Mouse (Mus musculus) CH12.LX (cell line): ENCODE results near the gene Tbccd1. TPM values are rescaled to one million over a fixed set of nuclear protein-coding genes. Genes with fewer than 3 reads are reported as not detected.
A peak's percentile ranks its signal among the peaks of the same experiment; 100 is the strongest.

Experiments used
- DNase-seq: peaks from one replicate; pipeline ENCODE4 v3.0.0-alpha.2; 2013; ENCODE audit errors: extremely low read depth
- H3K27ac ChIP-seq: 2 replicates; pipeline ENCODE4 v1.5.1; 2012; ENCODE audit warnings: low read depth, mild to moderate bottlenecking, control low read depth, moderate library complexity; ENCODE audit not compliant: insufficient read depth
- H3K27me3 ChIP-seq: replicated peaks from 2 replicates; pipeline ENCODE3; 2012; ENCODE audit warnings: inconsistent platforms
- H3K36me3 ChIP-seq, 2 experiments: replicated peaks in 1 of 2; 2 replicates each; pipeline versions ENCODE3 to v1.6.1; 2012; ENCODE audit warnings: inconsistent platforms in 1 of 2, low read length in 1 of 2, mild to moderate bottlenecking in 1 of 2, mixed read lengths in 1 of 2, moderate library complexity in 1 of 2; ENCODE audit not compliant: control insufficient read depth in 1 of 2, insufficient read depth in 1 of 2
- H3K4me1 ChIP-seq, 2 experiments: 2 replicates each; pipeline ENCODE4 v1.6.1; 2012; ENCODE audit warnings: inconsistent platforms in 1 of 2, moderate library complexity in 1 of 2; ENCODE audit not compliant: insufficient read depth in 2 of 2, control insufficient read depth in 1 of 2
- H3K4me2 ChIP-seq: 2 replicates; pipeline ENCODE4 v1.6.1; 2012; ENCODE audit warnings: low read depth, mild to moderate bottlenecking, control low read depth; ENCODE audit not compliant: poor library complexity, insufficient read depth, severe bottlenecking
- H3K4me3 ChIP-seq, 3 experiments: fragments of 150-350 bp in 1 of 3; sonication (generic) in 1 of 3; replicated peaks in 1 of 3; 2 replicates each; pipeline versions ENCODE3 to v1.5.1; 2011 to 2012; ENCODE audit warnings: low read depth in 2 of 3, low read length in 2 of 3, mild to moderate bottlenecking in 2 of 3, moderate library complexity in 2 of 3, control low read depth in 1 of 3, improper control_type of control experiment in 1 of 3, inconsistent platforms in 1 of 3, mixed read lengths in 1 of 3; ENCODE audit not compliant: poor library complexity in 1 of 3
- H3K79me2 ChIP-seq: replicated peaks from 2 replicates; pipeline ENCODE4 v1.6.1; 2012; ENCODE audit warnings: mild to moderate bottlenecking, moderate library complexity; ENCODE audit not compliant: control insufficient read depth, poor library complexity, insufficient read depth, severe bottlenecking; ENCODE audit errors: extremely low read depth
- H3K9ac ChIP-seq: 2 replicates; pipeline ENCODE4 v1.6.1; 2012; ENCODE audit warnings: low read depth, mild to moderate bottlenecking, control low read depth, moderate library complexity; ENCODE audit not compliant: insufficient read depth
- H3K9me3 ChIP-seq: replicated peaks from 2 replicates; pipeline ENCODE3; 2012; ENCODE audit warnings: low read length, inconsistent platforms, mixed read lengths
- BHLHE40 ChIP-seq: IDR thresholded peaks from 2 replicates; pipeline ENCODE4 v1.6.1; 2011; ENCODE audit warnings: mild to moderate bottlenecking, low read depth, low read length, improper control_type of control experiment
- CHD1 ChIP-seq: IDR thresholded peaks from 2 replicates; pipeline ENCODE4 v1.6.1; 2012; ENCODE audit warnings: low read depth, low read length, improper control_type of control experiment, inconsistent platforms
- CTCF ChIP-seq, 2 experiments: IDR thresholded peaks in 1 of 2; conservative IDR thresholded peaks in 1 of 2; 2 replicates each; pipeline ENCODE4 v1.5.1; 2011 to 2012; ENCODE audit warnings: low read depth in 2 of 2, low read length in 2 of 2, improper control_type of control experiment in 1 of 2, inconsistent platforms in 1 of 2, mild to moderate bottlenecking in 1 of 2, moderate library complexity in 1 of 2
- ELF1 ChIP-seq: IDR thresholded peaks from 2 replicates; pipeline ENCODE4 v1.6.1; 2014; ENCODE audit warnings: low read depth, mild to moderate bottlenecking, inconsistent platforms, low read length, improper control_type of control experiment
- EP300 ChIP-seq: IDR thresholded peaks from 2 replicates; pipeline ENCODE4 v1.6.1; 2011; ENCODE audit warnings: low read length, improper control_type of control experiment
- GABPA ChIP-seq: IDR thresholded peaks from 2 replicates; pipeline ENCODE4 v1.6.1; 2012; ENCODE audit warnings: low read depth, low read length, improper control_type of control experiment, inconsistent platforms; ENCODE audit not compliant: insufficient replicate concordance
- HCFC1 ChIP-seq: IDR thresholded peaks from 2 replicates; pipeline ENCODE4 v1.6.1; 2012; ENCODE audit warnings: low read depth, mild to moderate bottlenecking, inconsistent platforms, low read length, improper control_type of control experiment
- JUN ChIP-seq: IDR thresholded peaks from 2 replicates; pipeline ENCODE4 v1.6.1; 2011; ENCODE audit warnings: low read depth, mild to moderate bottlenecking, low read length, improper control_type of control experiment, moderate library complexity; ENCODE audit not compliant: insufficient read depth
- JUND ChIP-seq: conservative IDR thresholded peaks from 2 replicates; pipeline ENCODE4 v1.6.1; 2011; ENCODE audit warnings: low read depth, low read length, improper control_type of control experiment
- KAT2A ChIP-seq: IDR thresholded peaks from 2 replicates; pipeline ENCODE4 v1.6.1; 2012; ENCODE audit warnings: low read length, improper control_type of control experiment, inconsistent platforms; ENCODE audit not compliant: insufficient replicate concordance
- MAX ChIP-seq: IDR thresholded peaks from 2 replicates; pipeline ENCODE4 v1.6.1; 2011; ENCODE audit warnings: low read length, improper control_type of control experiment
- MXI1 ChIP-seq: IDR thresholded peaks from 2 replicates; pipeline ENCODE4 v1.6.1; 2011; ENCODE audit warnings: mild to moderate bottlenecking, low read depth, low read length, improper control_type of control experiment
- MYC ChIP-seq: IDR thresholded peaks from 2 replicates; pipeline ENCODE4 v1.6.1; 2011; ENCODE audit warnings: low read depth, mild to moderate bottlenecking, improper control_type of control experiment, low read length
- NELFE ChIP-seq: IDR thresholded peaks from 2 replicates; pipeline ENCODE4 v1.6.1; 2011; ENCODE audit warnings: low read depth, low read length, improper control_type of control experiment
- PAX5 ChIP-seq: IDR thresholded peaks from 2 replicates; pipeline ENCODE4 v1.6.1; 2012; ENCODE audit warnings: low read length, inconsistent platforms, mixed read lengths
- POLR2AphosphoS2 ChIP-seq: IDR thresholded peaks from 2 replicates; pipeline ENCODE4 v1.6.1; 2011; ENCODE audit warnings: low read depth, low read length, improper control_type of control experiment
- RAD21 ChIP-seq: IDR thresholded peaks from 2 replicates; pipeline ENCODE4 v1.6.1; 2011; ENCODE audit warnings: low read depth, mild to moderate bottlenecking, low read length, improper control_type of control experiment, moderate library complexity
- SIN3A ChIP-seq: IDR thresholded peaks from 2 replicates; pipeline ENCODE4 v1.6.1; 2012; ENCODE audit warnings: low read length, improper control_type of control experiment, inconsistent platforms
- SMC3 ChIP-seq: IDR thresholded peaks from 2 replicates; pipeline ENCODE4 v1.6.1; 2011; ENCODE audit warnings: low read depth, low read length, improper control_type of control experiment
- TBP ChIP-seq: conservative IDR thresholded peaks from 2 replicates; pipeline ENCODE4 v1.6.1; 2011; ENCODE audit warnings: low read depth, low read length, improper control_type of control experiment
- TCF12 ChIP-seq: IDR thresholded peaks from 2 replicates; pipeline ENCODE4 v1.6.1; 2014; ENCODE audit warnings: low read depth, mild to moderate bottlenecking, inconsistent platforms, low read length, improper control_type of control experiment
- ZKSCAN1 ChIP-seq: IDR thresholded peaks from 2 replicates; pipeline ENCODE4 v1.6.1; 2012; ENCODE audit warnings: low read depth, inconsistent platforms, low read length, improper control_type of control experiment, borderline replicate concordance
- ZMIZ1 ChIP-seq: IDR thresholded peaks from 2 replicates; pipeline ENCODE4 v1.6.1; 2012; ENCODE audit warnings: low read depth, mild to moderate bottlenecking, inconsistent platforms, low read length, improper control_type of control experiment
- dilution Hi-C: fragments of 300-500 bp; cut with MboI; formaldehyde crosslinking; loops from 2 replicates; pipeline ENCODE4 v1.14.3; 2020; ENCODE audit warnings: low sequenced_read_pairs; ENCODE audit not compliant: extremely low pct_unique_long_range_greater_than_20kb, extremely low pct_ligation_motif_present
- in situ Hi-C: fragments of 300-500 bp; cut with MboI; formaldehyde crosslinking; loops from 3 replicates; pipeline ENCODE4 v1.14.3; 2019; ENCODE audit warnings: low sequenced_read_pairs, low pct_ligation_motif_present, low pct_unique_long_range_greater_than_20kb, mixed read lengths
- polyA plus RNA-seq: library from polyadenylated mRNA; unstranded; fragments of >175 nt; gene quantifications from 2 replicates; pipeline ENCODE4 v1.2.1, GENCODE M21; 2012; ENCODE audit warnings: low read depth; ENCODE audit not compliant: insufficient read length
- total RNA-seq, 2 experiments: library from RNA; depleted of rRNA; stranded (reverse); fragments of 300-350 nt in 1 of 2; fragments of >200 nt in 1 of 2; gene quantifications; 2 replicates each; pipeline ENCODE4 v1.2.3; 2012 to 2014

The Tbccd1 gene
- total and polyA plus RNA-seq, 3 experiments: 15.1 to 19.9 (median 16.6) TPM

- in situ Hi-C loops (no loop called here), dilution Hi-C loops (no loop called here)
- Histone ChIP-seq H3K9ac (no peak overlapping the region), H3K79me2 (no peaks in the 10 kb centered on the region), H3K4me1 (no peaks in the 10 kb centered on the region), H3K27ac (no peak overlapping the region), H3K27me3 (no peaks in the 10 kb centered on the region), H3K36me3 (peaks cover 37 to 76% of the 10 kb centered on the region in 2 experiments), H3K9me3 (peaks cover 6% of the 10 kb centered on the region), H3K4me2 (no peak overlapping the region), H3K4me3 (no peak overlapping the region)
- DNase-seq: no peak
- TF ChIP-seq CHD1 (no peak), ZKSCAN1 (no peak), HCFC1 (no peak), BHLHE40 (no peak), ZMIZ1 (no peak), EP300 (no peak), ELF1 (no peak), MAX (no peak), JUND (no peak), MXI1 (no peak), TCF12 (no peak), POLR2AphosphoS2 (no peak), TBP (no peak), PAX5 (no peak), GABPA (no peak), NELFE (no peak), MYC (no peak), RAD21 (no peak), SIN3A (no peak), JUN (no peak)
Observed at GRCm38 (mm10) chr16:22832932-22833525, 24.4 kb downstream of the Tbccd1 start.

GRCm38 (mm10) chr16:22820731-22821130 lies 36.7 kb downstream of the Tbccd1 start:
- Histone ChIP-seq H3K36me3 (peaks cover 42 to 69% of the 10 kb centered on the region in 2 experiments), H3K4me2 (no peak overlapping the region), H3K27me3 (no peaks in the 10 kb centered on the region), H3K9ac (no peak overlapping the region), H3K4me3 (no peak overlapping the region), H3K9me3 (no peaks in the 10 kb centered on the region), H3K79me2 (no peaks in the 10 kb centered on the region), H3K4me1 (no peaks in the 10 kb centered on the region), H3K27ac (no peak overlapping the region)
- dilution Hi-C loops (no loop called here), in situ Hi-C loops (no loop called here)
- peak; percentile 37 for DNase-seq
- TF ChIP-seq CTCF (conservative IDR thresholded peaks at IDR 0.05 in 1 of 2, IDR thresholded peaks at IDR 0.05 in 1 of 2; ENCODE audit: low read depth in 2 of 2, low read length in 2 of 2) (peak; percentile 29 to 61; a peak in 2 of 4 replicates), RAD21 (peak; percentile 49), SMC3 (peak; percentile 38; the same call in 1 of the 2 replicates), KAT2A (no peak)
